Mouse (Mus musculus): ENCODE measurements around the gene Zfp865.
A peak's percentile ranks its signal among the peaks of the same experiment; 100 is the strongest.
"Not testable (repeated sequence)": the region's sequence is repeated elsewhere in the genome, so short reads cannot be mapped to it uniquely, and the experiment has no call there.

Gene Zfp865

DNA sequence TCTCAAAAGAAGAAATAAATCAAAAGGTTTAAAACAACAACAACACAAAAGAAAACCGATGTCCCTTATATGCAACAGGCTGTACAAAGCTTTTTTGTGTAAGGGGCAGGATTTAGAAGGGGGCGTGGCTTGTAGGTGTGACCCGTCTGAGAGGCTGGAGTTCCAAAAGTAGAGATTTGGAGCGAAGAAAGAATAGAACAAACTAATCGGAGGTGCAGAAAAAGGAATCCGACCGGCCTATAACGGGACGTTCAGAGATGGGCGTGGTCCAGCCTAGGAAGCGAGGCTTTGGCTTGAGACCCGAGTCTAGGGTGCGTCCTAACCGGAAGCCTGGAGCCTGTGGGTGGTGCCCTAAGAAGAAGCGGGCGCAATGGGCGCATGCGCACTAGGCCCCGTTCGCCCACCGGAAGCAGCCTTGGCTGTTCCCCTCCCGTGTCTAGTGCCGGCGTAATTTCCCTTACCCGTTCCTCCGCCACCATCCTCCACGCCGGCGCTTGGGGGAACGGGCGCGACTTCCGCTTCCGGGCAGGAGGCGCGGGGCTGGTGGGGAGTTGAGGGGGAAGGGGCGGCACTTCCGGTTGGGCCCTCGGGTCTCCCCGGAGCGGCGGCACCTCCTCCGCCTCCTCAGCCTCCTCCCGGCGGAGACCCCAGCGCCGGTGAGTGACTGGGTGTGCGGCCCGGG is at the start of gene Zfp865, which contains the start of gene Ccdc106:
Gene Zfp865, plus strand, starts transcription at position 377 of the 682 bp plus-strand sequence.
Gene Ccdc106, plus strand, starts transcription at position 554 of the 682 bp plus-strand sequence.
- peak; percentile 98 for DNase-seq

DNA sequence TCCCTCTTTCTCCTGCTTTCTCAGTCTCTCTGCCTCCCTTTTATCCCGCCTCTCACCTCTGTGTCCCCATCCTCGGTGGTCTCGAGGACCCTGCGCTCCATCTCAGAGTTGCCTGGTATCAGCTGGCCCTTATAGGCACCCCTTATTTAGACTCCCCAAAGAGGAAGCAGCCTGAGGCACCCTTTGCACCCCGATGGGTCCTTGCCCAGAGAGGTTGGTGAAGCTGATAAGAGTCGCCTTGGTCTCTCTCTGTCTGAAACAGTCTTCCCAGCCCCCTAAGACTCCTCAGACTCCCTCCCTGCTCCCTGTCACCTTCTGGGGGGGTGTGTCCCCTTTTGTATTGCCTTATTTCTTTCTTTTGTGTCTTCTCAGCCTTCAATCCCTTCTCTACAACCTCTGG is 49.1 kb upstream of the Zfp865 start, which contains the start of gene Sbk3:
Gene Sbk3, minus strand, starts transcription at position 101 of the 400 bp plus-strand sequence.
- DNase-seq: no peak

GRCm38 (mm10) chr7:4971710-4972109 is 48.5 kb upstream of the Zfp865 start:
- no peak for DNase-seq

GRCm38 (mm10) chr7:4972321-4973047 is 47.7 kb upstream of the Zfp865 start:
- DNase-seq: no peak

DNA sequence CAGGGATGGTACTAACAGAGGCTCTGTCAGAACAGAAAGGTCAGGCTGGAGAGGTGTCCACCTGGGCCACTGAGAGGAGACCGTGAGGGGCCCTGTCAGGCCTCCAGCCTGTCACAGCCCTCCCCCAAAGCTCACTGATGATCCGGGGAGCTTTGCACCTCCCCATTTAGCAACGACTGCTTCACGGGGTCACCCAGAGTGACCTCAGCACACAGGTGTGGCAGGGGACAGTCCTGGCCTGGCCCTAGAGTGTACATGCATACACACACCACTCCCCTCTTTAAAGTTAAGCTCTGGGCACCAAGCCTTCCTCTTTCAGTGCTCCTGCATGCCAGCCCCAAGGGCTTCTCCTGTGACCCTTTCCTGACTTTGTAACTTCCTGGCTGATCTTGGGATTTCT is 44.7 kb upstream of the Zfp865 start:
- no peak for DNase-seq

GRCm38 (mm10) chr7:4976832-4977231 is 43.3 kb upstream of the Zfp865 start:
- no peak for DNase-seq

GRCm38 (mm10) chr7:4988250-4988649 is 31.9 kb upstream of the Zfp865 start:
- DNase-seq: no peak

DNA sequence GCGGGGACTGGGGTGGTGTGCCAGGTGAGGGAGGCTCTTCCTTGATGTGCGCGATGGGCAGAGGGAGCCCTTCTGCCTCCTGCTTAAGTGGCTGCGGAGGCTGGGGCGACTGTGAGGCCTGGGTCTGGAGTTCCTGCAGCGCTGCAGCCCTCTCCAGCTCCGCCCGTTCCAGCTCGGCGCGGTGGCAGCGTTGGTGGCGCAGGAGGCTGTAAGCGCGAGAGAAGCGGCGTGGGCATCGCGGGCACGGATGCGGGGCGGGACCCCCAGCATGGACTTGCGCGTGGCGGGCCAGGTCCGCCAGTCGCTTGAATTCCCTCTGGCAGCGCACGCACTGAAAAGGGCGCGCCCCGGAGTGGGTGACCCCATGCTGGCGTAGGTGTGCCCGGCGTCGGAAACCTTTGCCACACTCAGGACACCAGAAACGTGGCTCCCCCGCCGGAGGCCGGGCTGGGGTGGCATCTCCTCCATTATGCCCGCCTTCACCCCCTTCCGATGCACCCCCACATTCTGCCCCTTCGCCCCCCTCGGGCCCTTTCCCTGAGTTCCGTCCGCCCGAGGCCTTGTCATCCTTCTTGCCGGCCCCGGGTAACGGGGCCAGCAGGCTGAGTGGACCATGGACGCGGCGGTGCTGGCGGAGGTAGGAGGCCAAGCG is 26.7 kb upstream of the Zfp865 start:
- DNase-seq: no peak

DNA sequence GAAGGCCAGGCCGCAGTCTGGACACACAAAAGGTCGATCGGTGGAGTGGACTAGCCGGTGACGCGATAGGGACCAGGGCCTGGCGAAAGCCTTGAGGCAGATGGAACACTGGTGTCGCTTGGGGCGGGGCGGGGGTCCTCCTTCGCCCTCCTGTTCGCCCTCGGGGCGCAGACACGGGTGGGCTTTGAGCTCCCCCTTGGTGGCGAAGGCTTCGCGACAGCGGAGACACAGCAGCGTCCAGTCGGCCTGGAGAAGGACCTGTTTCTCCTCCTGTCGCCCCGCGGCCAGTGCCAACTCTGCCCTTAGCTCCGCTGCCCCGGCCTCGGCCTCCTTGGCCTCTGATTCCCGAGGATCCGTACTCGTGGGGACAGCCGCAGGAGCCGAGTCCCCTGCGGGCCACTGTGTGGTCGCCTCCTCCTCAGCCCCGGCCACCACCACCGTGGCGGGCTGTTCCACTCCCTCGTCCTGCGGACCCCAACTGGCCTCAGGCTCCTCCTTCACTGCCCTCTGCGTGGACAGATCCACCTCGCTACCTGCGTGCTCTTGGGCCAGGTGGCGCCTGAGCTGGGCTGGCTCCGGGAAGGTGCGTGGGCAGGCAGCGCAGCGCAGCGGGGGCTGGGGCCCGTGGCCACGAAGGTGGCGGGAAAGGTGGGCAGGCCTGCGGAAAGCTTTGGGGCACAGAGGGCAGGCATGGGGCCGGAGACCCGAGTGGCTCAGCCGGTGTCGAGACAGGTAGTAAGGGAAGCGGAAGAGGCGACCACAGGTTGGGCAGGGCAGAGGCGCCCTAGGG is 26.0 kb upstream of the Zfp865 start:
- no peak for DNase-seq

GRCm38 (mm10) chr7:4995268-4996002 is 24.7 kb upstream of the Zfp865 start:
- no peak for DNase-seq

DNA sequence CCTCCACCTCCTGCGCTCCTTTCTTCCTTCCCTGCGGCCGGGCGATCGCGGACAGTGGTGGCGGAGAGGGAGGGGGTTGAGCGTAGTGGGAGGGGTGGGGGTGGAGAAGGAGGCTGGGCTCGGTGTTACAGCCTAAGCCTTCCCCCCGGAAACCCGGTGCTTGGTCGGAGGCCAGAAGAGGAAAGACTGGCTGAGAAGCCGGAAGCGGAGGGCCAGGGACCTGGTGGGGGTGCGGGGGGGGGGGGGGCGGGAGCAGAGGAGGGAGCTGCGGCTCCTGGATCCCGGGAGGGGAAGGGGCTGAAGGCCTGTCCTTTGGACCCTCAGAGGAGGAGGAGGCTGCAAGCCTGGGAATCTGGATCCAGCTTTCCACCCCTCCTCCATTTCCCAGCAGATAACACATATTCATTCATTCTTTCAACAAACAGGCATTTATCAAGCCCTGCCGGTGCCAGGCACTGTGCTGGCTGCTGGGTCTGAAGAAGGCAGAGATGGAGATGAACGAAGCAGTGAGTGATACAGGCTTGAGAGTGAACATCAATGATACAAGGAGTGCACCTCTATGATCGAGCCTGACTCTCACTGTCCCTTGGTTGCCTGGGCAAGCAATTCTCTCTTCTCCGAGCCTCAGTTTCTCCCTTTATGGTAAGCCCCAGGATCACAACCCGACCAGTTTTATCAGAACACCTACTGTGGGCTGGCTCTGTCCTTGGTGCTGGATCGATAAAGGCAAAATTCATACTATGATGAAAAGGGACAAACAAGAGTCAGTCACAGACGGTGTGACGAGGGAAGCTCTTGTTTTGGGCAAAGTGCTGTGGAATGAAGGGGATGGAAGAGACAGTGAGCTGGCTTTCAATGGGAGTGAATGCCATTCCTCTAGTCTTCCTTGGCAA is 23.9 kb upstream of the Zfp865 start, which contains the start of gene Zfp579:
Gene Zfp579, minus strand, starts transcription at position 156 of the 893 bp plus-strand sequence.
- peak; percentile 95 for DNase-seq

DNA sequence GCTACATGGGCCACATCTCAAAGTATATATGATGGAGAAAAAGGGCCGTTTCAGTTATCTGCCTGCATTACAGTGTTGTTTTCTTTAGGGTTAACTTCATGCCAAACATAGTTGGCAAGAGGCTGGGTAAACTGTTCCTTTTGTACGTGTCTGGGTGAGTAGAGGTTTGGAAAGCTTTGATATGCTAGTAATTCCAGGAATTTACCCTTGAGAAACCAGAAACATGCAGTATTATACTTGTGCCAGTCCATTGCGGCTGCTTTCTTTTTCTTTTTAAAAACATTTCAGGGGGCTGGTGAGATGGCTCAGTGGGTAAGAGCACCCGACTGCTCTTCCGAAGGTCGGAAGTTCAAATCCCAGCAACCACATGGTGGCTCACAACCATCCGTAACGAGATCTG is 23.2 kb upstream of the Zfp865 start:
- no peak for DNase-seq

DNA sequence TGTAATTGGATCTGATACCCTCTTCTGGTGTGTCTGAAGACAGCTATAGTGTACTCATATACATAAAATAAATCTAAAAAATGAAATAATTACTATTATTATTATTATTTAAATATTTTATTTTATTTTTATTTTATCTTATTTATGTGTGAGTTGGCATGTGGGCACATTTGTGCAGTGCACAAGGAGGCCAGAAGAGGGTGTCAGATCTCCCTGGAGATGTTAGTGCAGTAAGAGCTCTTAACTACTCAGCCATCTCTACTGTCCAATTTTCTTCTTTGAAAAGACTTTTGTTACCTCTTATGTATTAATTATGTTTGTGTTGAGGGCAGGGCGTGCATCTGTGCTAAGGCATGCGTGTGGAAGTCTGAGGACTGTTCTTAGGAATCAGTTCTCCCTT is 20.3 kb upstream of the Zfp865 start:
- DNase-seq: no peak

DNA sequence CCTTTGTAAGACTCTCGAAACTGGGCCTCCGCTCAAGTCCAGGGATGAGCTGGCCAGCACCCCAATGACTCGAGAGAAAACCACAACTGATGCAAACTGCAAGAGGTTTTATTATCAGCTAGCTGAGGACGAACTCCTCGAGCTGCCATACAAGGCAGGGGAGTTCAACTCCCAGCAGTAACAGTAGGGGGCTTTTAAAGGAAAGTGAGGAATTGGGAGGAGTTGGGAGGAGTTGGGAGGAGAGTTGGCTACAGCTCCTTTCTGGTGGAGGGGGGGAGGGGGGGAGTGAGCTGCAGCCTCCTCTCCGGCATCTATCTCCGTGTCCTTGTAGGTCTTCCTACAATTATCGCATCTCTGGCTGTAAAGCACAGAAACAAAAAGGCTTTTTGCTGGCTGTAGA is 17.3 kb upstream of the Zfp865 start:
- not testable (repeated sequence) for DNase-seq

GRCm38 (mm10) chr7:5008229-5008628 is 11.9 kb upstream of the Zfp865 start:
- no peak for DNase-seq

DNA sequence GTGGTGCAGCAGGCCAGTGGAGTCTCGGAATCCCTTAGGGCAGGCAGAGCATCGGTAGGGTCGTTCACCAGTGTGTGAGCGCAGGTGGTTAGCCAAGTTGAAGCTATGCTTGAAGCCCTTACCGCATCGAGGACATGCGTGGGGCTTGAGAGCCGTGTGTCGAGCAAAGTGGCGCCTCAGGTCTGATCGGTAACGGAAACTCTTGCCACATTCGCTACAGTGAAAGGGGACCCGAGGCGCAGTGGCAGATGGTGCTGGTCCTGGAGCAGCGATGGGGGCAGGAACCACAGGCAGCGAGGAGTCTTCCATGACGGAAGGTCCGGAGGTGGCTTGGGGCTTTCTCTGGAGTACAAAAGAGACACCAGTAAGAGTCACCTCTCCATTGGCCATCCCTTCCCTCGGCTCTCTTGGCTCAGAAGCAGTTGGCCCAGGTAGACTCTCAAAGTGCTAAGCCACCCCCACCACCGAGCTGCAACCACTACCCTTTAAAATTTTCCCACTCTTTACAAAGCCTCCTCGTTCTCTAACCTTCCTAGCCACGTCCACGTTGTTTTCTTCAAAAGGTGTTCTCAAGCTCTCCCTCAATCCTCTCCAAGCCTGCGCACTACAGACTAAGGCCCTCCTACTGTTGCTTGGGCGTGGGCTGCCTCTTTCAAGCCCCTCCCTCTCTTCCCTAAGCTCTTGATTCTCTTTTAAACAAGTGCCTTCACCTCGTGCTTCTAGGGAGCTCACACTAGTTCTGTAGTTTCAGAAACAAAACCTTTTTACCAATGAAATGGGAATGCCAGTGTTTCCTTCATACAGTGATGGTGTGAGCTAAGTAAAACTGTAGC is 7.3 kb upstream of the Zfp865 start:
- DNase-seq: no peak

GRCm38 (mm10) chr7:5014251-5015117 is 5.7 kb upstream of the Zfp865 start, which contains the start of the genes Zfp524 and Fiz1:
Gene Zfp524 (plus strand): TSS chr7:5014415.
Gene Fiz1 (minus strand): TSS chr7:5014697.
- peak; percentile 98 for DNase-seq

DNA sequence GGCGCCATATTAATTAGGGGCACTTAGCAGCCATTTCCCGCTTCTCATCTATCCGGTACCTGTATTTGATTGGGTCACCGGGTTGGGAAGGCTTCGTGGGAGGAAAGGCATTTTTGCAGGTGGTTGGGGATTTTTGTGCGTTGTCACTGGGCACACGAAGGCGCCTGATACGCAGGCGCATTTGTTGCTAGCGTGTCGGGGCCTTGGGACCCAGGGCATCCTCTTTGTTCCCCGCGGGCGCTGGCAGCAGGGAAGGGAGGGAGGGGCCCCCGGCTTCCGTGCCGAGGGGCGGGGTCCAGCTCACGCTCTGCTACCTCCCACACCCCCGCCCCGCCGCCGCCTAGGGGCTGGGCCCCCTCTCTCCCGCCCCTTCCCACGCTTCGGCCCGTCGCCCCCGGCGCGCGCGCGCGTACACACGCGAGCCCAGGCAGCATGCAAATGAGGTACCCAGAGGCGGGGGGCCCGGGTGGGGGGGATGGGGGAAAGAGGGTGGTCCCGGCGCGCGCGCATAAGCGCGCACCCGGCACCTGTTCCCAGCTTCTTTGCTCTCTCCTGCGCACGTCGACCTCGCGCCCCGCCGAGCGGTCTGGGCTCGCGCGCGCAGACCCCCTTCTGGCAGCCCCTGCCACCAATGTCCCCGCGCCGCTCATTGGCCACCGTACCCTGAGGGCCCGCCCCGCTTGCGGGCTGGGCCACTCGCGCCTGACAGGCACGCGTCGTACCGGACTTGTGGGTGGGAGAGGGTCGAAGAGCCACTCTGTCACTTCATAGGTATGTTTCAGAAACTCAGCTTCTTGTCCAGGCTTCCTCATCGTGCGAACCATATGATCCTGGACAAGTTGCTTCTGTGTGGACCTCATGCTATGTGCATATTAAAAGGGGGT is 4.8 kb upstream of the Zfp865 start, which contains the start of gene Gm44973:
Gene Gm44973, plus strand, starts transcription at position 379 of the 884 bp plus-strand sequence.
- DNase-seq: peak; percentile 96

Measured in cerebellum, adult 9-10 months (tissue).